Mouse (Mus musculus) brain, adult 10 weeks (tissue): ENCODE results near the gene Foxn4. TPM values are rescaled to one million over a fixed set of nuclear protein-coding genes. Genes with fewer than 3 reads are reported as not detected.

ENCODE experiments used
- polyA plus RNA-seq: library from polyadenylated mRNA; stranded (reverse); fragments of 350-450 nt; fragmentation: Illumina TruSeq; extraction: RNeasy Lipid Tissue Mini Kit (QIAGEN cat#74804); gene quantifications from one replicate; pipeline ENCODE4 v1.2.3, GENCODE M21; 2015; ENCODE audit warnings: low read depth, low replicate concordance

Gene Foxn4
- not detected for polyA plus RNA-seq

DNA sequence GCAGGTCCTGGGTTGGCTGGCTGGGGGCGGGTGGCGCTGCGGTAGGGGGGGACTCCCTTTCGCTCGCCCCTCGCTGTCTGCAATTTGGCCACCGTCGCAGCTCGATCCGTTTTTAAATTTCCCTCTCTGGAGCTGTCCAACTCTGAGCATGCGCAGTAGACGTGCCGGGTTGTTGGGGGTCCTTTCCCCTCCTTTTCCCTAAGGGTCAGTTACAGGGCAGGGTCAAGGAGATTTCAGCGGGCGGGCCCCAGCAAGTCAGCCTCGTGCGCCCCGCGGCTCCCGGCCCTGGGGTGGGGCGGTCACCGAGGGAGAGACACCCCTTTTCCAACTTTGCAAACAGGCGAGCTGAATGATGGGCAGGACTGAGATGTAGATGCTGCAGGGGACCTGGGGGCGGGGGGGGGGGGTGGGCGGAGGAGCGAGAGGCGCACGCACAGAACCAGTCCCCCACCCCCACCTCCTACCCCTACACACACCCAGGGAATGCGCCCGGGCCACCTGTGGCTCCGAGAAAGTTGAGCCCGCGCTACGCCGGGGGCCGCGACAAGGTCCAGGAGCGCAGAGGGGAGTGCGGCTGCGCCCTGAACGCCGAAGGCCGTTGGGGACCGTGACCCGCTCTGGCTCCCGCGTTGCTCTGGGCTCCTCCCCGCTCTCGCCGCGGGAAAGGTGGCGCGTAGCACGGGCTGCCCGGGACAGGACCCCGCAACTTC, at the start of gene Foxn4:
TSS of gene Foxn4 (minus strand) at position 115 of the 710 bp plus-strand sequence.

GRCm38 (mm10) chr5:114288874-114289273, 15.3 kb upstream of the Foxn4 start, which contains the start of gene Myo1h:
Gene Myo1h (plus strand): TSS chr5:114289166.

Other genes with a start within 250 kb of the Foxn4 start
- 28.1 TPM for gene Usp30, start 208.3 kb downstream of the Foxn4 start, polyA plus RNA-seq
- 114 TPM for gene Svop, start 182.2 kb downstream of the Foxn4 start, polyA plus RNA-seq
- gene Alkbh2, start 145.6 kb downstream of the Foxn4 start, polyA plus RNA-seq, result 7.9 TPM
- gene Ung, start 143.4 kb downstream of the Foxn4 start, polyA plus RNA-seq, result 3.0 TPM
- gene Acacb, start 127.3 kb downstream of the Foxn4 start, polyA plus RNA-seq, result 2.1 TPM
- 3.1 TPM for gene Myo1h, start 15.4 kb upstream of the Foxn4 start, polyA plus RNA-seq
- 46.0 TPM for gene Kctd10, start 106.7 kb upstream of the Foxn4 start, polyA plus RNA-seq
- gene Ube3b, start 106.8 kb upstream of the Foxn4 start, polyA plus RNA-seq, result 58.6 TPM
- 24.0 TPM for gene Mmab, start 170.3 kb upstream of the Foxn4 start, polyA plus RNA-seq
- 29.3 TPM for gene Mvk, start 170.5 kb upstream of the Foxn4 start, polyA plus RNA-seq